Mouse (Mus musculus): ENCODE data around the gene Cep41.

Gene Cep41

GRCm38 (mm10) chr6:30710371-30711364 is 17.1 kb upstream of the Cep41 start:
- no peak for DNase-seq

DNA sequence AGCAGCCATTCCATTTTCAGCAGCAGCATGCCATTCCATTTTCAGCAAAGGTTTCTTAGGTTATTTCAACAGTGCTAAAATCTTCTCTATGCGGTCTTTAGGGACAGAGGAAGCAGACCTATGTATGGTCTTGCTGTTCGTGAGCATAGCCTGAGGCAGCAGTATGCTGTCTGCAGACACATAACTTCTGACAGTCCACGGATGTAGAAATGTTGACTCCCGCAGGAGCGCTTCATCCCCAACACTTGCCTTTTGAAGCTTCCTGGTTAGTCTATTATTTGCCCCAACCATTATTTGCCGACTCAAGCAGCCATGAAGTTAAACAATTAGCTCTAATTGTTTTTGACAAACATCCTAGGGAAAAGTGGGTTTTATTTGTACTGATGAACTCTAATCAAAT is 15.6 kb upstream of the Cep41 start:
- no peak for DNase-seq

DNA sequence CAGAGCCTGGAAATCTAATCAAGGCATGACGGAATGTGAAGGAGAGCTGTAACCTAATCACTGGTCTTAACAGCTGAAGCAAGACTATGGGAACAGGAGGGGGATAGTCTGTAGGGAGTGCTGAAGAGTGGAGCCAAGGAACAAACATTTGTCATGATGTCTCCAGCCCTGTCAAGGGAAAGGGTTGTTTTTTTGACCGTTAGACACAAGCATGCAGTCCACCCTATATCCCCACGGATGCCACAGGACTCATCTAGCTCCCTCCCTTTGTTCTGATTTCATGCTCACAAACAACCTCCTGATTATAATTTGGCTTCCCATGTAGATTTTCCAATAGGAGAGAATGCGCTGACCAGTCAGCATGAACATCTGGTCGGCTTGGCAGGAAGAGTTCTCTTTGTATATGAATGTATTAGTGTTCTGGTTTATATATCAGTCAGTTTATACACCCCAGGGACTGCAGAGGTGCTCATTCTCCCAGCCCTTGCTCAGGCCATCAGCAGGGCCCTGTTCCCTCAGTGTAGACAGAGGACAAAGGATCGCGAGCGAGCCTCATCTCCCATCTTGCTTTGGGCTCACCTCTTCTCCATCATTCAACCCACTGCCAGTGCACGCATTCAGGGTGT is 10.5 kb upstream of the Cep41 start:
- DNase-seq, result no peak

DNA sequence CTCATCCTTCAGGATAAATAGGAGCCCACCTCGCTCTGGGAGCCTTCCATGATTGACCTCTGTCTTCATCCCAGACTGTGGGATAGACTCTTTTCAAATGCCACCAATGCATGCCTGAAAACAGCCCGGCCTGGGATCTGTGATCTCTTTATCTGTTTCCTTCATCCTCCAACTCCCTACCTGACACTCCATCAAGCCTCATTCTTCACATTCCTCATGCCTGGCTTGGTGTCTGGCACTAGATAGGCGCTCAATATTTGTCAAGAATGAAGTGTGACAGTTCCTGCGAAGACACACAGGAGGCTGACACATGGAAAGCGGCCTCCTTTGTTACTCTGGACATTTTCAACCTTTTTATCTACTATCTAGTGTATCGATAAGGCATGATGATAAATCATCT is 9.9 kb upstream of the Cep41 start:
- no peak for DNase-seq

DNA sequence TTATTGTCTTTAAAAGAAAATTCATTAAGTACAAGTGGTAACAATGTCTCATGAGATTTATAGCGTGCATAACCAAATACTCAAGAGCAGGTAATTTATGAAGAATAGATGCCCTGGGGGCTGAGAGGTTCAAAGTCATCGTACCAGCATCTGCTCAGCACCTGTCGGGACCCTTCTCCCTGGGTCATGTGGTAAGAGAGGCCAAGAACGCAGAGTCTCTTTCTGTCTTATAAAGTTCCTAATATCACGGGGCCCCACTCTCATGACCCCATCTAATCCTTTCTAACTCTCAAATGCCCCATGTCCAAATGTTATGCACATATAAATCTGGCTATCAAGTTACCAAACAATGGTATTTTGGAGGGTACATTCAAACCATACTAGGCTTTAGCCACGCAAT is 9.3 kb upstream of the Cep41 start:
- DNase-seq, result no peak

DNA sequence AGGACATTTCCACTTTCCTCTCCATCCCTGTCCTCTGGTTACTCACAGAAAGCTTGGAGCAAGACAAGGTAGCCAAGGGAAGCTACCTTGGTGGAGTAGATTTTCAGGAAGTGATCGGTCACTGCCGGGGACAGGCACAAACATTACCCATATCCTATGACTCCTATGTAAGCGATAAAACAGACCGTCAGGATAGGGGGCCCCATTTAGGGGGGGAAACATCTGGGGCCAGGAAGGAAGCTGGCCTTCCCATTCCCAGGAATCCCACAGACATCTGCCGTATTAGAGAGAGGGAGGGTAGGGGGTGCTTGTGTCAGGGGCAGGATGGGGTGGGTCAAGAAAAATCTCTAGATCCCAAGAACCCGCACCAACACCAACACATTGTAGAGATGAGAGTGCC is 6.6 kb upstream of the Cep41 start:
- peak; percentile 45 for DNase-seq

GRCm38 (mm10) chr6:30698036-30698435 is 4.5 kb upstream of the Cep41 start:
- no peak for DNase-seq

GRCm38 (mm10) chr6:30697464-30697863 is 3.9 kb upstream of the Cep41 start:
- no peak for DNase-seq

DNA sequence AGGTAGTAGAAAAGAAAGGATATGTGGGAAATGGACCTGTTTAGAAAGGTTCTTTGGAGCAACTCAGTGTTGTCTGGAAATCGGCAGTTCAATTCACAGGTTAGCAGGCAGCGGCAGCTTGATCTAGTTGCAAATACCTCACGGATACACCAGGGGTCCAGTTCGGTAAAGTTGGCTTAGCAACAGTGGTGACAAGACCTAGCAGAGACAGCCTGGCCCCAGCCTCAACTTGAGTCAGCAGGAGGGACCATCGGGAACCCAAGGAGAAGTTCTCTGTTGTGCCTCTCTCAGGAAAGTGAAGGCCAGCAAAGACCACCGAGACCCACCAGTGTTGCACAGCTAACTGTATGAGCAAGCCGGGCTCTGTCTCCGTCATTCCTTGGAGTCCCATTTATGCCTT is 1.6 kb upstream of the Cep41 start:
- DNase-seq, result no peak

- no peak for DNase-seq
These were observed 660 bp upstream of the Cep41 start for GRCm38 (mm10) chr6:30694209-30694608.

DNA sequence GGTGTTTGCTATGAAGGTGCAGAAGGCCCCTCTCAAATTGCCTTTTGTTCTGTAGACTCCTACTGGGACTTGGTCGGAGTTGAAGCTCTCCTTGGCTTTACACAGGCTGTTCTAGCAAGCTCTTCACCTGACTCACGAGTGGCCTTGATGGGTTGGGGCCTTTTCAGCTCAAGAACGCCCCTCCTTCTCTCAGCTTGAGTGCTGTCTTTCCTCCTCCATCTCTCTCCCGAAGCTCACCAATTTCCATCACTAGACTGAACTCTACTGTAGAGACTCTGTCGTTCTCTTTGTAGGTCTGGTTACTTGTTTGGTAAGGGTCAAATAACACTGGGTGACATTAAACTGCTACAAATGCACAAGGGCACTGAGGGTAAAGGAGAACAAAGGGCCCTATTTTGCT is 723 bp downstream of the Cep41 start:
- DNase-seq, result no peak

DNA sequence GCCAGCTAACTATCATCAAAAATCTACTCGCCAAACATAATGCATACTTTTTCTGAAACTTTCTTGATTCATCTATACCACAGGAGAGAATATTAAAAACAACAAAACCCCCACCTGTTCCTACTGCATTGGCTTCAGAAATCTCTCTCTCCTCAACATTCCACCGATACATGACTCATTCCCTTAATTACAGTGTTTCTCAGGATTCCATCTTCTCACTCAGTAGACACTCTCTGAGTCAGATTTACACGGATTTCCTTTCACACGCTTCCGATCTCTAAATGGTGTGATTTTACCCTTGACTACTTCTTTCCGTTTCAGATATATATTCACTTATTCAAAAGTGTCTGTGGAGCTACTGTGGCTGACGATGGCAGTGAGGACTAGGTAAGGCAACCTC is 6.4 kb downstream of the Cep41 start:
- DNase-seq, result no peak

GRCm38 (mm10) chr6:30684570-30684969 is 9.0 kb downstream of the Cep41 start:
- DNase-seq, result no peak

GRCm38 (mm10) chr6:30681935-30682900 is 11.3 kb downstream of the Cep41 start:
- DNase-seq, result no peak

DNA sequence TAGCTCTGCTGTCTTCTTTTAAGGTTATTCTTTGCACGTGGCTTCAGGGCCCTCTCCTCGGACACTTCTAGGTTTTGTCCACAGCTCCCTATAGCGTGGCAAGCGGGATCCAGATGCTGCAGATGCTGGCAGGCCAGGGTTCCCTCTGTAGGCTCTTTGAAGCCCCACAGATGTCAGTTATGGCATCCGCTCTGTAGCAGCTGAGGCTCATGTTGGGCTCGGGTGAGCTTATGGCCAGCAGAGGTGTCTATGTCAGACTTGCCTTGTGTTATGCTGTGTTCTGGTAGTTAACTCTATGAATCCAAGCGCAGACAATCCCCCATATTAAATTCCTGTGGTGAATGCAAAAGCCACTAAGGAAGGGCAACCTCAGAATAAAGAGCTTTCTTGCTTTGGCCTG is 13.1 kb downstream of the Cep41 start:
- no peak for DNase-seq

GRCm38 (mm10) chr6:30679567-30679966 is 14.0 kb downstream of the Cep41 start:
- DNase-seq, result no peak

DNA sequence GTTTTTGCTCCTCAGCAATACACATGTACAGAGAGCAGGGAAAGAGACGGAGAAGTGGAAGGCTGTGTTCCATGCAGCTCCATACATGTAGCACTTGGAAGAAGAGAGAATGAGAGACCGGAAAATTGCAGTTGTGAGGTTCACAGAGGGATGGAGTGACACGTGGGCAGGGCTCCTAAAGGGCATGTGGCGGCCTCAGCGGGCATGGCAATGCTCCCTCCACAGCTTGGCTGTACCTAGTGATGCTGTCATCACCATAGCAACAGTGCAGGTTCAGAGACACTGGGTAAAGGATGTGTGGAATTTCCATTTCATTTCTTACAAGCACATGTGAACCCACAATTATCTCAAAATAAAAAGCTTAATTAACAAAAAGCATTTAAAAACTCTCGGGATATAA is 15.1 kb downstream of the Cep41 start:
- no peak for DNase-seq

DNA sequence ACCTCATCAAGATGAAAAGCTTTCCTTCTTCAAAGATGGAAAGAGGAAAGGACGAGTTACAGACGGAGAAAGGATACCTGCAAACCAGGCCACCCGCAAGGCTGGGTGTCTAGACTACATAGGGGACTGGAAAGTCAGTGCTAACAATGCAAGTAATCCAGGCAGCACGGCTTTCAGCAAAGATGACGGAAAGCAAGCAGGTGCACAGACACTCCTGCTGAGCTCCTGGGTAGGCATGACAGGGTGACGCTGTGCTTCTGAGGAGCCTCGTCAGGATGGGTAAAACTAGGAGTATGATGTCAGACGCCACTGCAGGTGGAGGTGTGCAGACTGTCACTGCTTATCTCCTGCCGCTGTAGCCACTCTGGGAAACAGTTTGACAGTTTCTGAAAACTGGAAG is 16.0 kb downstream of the Cep41 start:
- no peak for DNase-seq

DNA sequence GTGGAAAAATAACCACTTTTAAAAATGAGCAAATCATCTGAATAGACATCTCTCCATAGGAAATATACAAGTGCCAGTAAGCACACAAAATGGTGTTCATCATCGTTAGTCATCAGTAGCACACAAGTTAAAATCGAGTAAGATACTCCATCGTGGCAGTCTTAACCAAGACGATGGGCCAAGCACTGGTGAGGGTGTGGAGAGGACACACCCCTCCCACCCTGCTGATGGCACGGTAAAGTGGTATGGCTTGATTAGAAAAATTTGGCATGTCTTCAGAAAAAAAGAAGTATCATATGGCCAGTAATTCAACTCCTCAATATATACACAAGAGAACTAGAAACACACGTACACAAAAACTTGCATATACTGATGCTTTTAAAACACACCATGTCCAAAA is 17.0 kb downstream of the Cep41 start:
- no peak for DNase-seq

DNA sequence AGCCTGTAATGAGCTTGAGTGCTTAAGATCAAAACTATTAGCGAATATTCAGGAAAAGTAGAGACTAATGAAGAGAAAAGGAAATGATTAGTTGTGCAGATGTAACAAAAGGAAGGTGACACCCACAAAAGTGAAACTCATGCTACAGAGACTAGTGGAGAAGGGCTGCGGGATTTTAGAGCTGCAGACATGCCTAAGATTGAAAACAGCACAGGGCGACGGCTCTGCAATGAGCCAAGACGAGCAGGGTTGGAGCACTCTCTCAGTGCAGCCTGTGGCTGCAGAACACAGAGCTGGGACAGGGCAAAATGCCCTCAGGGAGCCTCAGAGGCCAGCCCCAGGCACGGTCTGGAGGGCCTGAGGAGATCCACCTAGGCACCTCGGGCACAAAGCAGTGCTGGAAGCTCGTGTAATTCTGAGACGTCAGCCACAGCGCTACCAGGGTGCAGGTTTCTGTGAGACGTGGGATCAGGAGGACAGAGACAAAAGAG is 18.2 kb downstream of the Cep41 start:
- peak; percentile 52 for DNase-seq

- no peak for DNase-seq
These were observed 18.8 kb downstream of the Cep41 start for GRCm38 (mm10) chr6:30674714-30675280.

GRCm38 (mm10) chr6:30673764-30674561 is 19.6 kb downstream of the Cep41 start:
- peak; percentile 65 for DNase-seq
